Mouse (Mus musculus) urinary bladder, postnatal 14 days (tissue): ENCODE results near the gene Cavin1.
A peak's percentile ranks its signal among the peaks of the same experiment; 100 is the strongest.
"Not testable (repeated sequence)": the region's sequence is repeated elsewhere in the genome, so short reads cannot be mapped to it uniquely, and the experiment has no call there.

Experiments used
- DNase-seq: peaks from one replicate; pipeline ENCODE4 v3.0.0; 2021; ENCODE audit warnings: low spot score

The Cavin1 gene

DNA sequence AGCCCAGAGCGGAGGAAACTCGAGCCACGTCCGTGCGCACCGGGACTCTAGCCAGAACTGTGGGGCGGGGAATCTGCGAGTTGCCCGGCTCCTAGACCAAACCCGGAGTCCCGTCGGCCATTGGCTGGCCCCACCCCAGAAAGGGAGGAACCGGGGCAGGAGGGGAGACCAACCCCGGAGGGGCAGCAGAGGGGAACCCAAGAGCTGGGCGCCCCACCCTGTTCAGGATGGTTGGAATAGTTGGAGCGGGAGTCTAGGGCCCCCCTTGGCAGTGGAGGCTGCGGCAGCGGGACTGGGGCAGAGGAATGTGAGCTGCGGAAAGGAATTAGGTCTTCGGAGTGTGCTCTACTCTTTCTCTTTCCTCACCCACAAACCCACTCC lies at the start of gene Cavin1:
TSS of gene Cavin1 (minus strand) at position 331 of the 381 bp plus-strand sequence.
- peak; percentile 98 for DNase-seq

DNA sequence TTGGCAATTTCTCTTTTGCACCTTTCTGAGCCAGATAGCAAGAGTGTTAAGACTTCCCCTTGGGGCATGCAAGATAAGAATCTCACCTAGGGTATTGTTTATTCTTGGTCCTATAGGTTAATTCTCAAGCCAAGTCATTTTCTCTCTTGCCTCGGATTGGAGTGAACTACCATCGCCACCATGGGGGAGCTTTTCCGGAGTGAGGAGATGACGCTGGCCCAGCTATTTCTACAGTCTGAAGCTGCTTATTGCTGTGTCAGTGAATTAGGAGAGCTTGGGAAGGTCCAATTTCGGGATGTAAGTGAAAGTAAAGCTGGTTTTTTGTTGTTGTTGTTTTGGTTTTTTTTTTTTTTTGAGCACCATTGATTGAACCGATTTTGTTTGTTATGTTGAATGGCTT lies 41.0 kb upstream of the Cavin1 start:
- DNase-seq: no peak

DNA sequence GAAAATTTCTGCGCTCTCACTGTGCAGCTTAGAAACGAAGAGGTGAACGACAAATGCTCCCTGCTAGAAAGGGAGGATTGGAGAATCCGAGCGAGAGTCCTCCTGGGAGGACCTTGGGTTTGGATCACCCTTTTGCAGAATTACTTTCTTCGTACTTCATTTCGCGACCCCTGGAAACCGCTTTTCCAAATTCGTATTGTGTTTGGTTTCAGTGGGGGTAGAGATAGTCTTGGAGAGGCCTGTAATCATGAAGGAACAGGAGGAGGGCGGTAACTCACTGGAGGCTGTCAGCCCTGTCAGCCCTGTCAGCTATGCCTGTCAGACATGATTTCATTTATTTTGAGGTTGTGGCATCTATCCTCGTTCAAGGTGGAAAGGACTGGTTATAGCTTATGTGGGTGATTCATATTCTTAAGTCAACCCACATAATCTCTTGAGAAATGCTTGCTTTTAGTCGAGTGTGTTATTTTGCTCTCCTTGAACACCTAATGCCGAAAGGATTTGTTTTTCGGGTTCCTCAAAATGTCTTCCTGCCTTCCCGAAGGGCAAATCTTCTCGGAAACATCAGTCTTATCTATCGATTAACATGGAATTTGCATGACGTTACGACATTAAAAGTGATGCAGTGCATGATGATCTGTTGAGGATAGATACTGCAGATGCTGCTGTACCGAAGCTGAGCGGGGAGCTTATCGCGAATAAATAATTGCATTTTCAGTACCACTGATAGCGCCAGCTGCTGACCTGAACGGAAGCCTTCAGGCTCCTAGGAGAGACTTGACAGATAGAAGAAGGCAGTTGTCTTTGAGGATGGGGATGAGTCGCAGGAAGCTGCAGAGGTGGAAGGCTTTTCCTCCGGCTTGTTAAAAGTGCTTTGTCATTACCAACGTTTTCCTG lies 39.4 kb upstream of the Cavin1 start:
- no peak for DNase-seq

DNA sequence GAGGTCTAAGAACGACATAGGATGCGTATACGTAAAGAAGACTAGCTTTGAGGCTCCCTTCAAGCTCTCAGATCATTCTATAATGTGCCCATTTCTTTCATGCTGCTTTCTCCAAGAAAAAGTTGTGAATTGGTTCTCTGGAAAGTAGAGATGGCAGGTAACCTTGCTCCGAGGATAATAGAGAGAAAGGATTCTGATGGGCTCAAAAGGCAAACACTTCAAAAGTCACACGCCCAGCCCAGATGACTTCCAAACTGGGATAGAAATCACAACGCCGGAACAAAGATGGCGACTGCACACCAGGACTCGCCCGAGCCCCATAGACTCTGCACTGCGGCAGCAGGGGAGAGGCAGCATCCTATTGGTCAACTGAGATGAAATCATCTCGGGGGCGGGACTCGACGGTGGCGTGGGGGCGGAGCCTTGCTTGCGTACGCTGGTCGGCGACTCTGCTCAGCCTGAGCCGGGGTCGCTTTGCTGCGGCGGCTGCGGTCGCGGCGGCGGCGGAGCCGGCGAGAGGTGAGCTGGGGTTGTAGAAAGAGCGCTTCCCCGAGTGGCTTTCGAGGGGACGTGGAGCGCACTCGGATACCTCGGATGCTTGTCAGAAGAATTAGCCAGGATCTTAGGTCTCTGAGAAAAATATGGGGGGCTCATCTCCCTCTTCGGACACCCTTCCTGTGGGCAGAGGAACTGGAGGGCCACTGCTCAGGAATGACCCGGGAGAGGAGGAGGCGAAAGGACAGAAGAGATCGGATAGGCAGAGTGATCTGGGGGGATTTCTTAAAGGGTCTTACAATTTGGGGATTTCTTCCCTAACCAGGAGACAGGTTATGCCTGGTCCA lies 38.6 kb upstream of the Cavin1 start, which contains the start of gene Atp6v0a1:
TSS of gene Atp6v0a1 (plus strand) at position 407 of the 842 bp plus-strand sequence.
- peak; percentile 98 for DNase-seq

DNA sequence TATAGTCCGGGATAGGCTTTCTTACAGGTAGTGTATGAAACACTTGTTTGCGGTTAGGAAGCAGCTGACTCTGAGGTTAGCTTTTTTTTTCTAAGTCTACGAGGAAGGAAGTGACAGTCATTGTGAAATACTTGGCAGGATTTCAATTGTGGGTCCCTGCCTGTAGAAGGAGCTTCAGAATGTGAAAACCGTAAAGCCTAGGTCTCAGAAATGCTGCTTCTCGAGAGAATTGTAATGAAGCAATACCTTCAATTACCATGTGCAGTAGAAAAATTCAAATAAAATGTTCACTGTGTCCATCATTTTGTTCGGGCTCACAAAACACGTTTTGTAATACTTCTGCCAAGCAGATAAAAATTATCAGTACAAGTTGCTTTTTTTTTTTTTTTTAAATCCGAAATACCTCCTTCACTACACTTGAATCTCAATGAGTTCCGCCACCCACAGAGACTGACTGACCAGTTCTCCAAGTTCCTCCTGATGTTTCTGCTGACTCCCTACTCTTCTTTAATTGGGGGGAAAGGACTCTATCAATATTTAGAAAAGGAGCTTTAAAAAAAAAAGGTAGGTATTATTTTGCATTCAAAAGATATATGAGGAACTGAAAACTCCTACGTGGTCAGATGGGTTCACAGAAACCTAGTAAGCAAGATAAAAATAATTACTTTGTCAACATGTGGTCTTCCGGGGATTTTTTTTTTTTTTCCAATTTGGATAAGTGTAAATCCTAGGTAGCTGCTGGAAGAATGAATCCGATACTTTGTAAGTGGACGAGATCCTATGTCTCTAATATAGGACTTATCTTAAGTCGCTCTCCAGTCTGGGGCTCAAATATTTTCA lies 37.7 kb upstream of the Cavin1 start:
- DNase-seq: peak; percentile 43

DNA sequence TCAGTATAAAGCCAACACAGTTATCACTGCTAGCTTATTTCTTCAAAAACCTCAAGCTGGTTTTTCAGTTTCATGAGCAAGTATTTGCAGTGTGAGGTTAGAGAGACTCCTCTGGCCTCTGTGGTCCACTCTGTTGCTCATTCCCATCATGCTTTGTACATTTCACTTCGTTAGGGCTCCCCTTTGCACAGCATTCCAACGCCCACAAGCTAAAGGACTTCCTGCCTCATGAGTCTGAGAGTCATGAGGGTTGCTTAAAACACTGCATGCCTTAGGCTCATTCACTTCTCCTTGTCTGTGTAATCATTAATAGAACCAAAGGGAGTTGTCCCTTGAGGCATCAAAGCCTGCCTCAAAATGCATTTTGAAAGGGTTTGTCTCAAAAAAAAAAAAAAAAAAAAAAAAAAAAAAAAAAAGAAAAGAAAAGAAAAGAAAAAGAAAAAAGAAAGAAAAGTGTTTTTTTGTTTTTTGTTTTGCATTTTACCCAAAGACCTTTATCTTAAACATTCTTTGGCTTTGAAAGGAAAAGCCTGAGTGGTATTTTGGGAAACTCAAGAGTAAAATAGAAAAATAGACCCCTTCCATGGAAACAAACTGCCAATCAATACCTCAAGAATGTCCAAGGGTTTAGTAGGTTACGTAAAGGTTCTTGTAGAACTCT lies 32.5 kb upstream of the Cavin1 start:
- DNase-seq: peak; percentile 26

DNA sequence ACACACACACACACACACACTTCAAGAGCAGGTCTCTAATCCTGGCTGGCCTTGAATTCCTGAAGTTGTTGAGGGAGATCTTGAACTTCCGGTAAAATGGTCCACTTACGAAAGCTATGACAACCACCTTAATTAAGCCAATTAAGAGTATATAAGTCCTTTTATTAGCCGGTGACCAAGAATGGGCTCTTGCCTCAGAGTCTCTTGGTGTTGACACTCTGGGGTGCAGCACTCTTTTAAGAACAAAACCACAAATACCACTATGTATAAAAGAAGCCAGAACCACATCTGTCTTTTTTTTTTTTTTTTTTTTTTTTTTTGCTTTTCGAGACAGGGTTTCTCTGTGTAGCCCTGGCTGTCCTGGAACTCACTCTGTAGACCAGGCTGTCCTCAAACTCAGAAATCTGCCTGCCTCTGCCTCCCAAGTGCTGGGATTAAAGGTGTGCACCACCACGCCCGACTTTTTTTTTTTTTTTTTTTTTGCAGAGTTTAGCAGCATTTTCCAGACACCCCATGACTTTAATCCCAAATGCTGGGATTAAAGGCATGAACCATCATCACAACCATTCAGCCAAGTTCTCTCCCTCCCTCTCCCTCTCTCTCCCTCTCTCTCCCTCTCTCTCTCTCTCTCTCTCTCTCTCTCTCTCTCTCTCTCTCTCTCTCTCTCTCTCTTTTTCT lies 31.3 kb upstream of the Cavin1 start:
- not testable (repeated sequence) for DNase-seq

DNA sequence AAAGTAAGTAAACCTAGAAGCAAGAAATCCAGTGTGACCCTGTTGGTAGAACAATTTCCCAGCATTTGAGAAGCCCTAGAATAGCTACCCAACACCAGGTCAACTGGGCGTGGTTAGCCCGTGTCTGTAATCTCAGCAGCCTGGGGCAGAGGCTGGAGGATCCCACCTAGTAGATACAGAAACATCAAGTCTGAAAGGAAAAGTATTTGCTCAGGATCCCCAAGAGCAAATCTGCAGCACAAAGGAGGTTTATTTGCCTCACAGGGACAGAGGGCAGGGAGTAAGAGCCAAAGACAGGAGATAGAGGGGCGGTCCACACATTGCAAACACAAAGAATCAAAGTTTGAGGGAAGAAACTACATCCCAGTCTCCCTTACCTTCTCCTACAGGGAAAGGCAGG lies 28.6 kb upstream of the Cavin1 start:
- no peak for DNase-seq

DNA sequence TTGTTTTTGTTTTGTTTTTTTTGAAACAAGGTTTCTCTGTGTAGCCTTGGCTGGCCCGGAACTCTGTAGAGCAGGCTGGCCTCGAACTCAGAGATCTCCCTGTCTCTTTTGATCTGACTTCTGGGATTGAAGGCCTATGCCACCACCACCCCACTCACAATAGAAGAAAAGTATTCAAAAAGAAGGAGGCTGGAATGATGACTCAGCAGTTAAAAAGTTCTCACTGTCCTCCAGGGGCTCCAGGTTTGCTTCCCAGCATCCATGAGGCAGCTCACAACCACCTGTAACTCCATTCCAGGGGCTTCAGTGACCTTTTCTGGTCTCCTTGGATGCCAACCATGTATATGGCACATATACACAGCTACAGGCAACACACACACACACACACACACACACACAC lies 28.1 kb upstream of the Cavin1 start:
- no peak for DNase-seq

DNA sequence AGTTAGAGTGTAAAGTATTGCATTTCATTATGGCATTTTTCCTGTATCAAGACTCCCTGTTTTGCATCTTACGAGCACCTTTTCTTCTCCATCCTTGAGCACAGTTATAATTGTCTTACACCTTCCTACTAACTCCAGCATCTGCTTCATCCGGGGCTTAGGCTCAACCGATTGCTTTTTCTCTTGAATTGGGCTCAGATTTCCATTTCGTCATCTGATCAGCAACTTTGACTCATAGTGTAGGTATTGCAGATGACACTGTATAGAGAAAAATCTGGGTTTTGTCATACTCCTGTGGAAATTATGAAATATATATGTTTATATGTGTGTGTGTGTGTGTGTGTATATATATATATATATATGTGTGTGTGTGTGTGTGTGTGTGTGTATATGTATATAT lies 25.8 kb upstream of the Cavin1 start:
- no peak for DNase-seq

DNA sequence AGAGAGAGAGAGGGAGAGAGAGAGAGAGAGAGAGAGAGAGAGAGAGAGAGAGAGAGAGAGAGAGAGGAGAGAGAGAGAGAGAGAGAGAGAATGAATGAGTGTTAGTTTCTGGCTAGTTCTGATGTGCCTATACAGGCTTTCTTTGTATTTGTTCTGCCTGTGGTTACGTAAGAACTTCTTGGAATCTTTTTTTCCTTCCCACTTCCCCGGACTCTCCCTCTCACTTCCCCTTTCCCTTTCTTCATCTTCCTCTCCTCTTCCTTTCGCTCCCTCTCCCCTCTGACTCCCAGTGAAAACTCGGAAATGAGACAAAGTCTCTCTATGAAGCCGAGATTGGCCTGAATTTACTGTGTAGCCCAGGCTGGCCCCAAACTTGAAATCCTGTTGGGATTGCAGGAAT lies 24.0 kb upstream of the Cavin1 start:
- no peak for DNase-seq

DNA sequence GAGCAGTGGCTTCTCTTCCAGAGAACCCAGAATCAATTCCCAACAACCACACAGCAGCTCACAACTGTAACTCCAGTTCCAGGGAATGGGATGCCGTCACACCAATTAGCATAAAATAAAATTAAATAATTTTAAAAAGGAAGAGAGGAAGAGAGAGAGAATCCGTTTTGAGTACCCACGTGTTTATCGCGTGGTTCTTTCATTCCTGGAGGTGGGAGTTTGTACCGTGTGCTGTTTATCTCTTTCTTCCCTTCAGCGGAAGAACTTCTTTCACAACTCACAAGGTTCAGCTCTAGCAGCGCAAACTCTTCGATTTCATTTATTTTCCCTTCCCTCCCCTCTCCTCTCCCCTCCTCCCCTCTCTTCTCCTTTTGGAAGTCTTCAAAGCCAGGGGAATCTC lies 23.5 kb upstream of the Cavin1 start:
- DNase-seq: no peak

DNA sequence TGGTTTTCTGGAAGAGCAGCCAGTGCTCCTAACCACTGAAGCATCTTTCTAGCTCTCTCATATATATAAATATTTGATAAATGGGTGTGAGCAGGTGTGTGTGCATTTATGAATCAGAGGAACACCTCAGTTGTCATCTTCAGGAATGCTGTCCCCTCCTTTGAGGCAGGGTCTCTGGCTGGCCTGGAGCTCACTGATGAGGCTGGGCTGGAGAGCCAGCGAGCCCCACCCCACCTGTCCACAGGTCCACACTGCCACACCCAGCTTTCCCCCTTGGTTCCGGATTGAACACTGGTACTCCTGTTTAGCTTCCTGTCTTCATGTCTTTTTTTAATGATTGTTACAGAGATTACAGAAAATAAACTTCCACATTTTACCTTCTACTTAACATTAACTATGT lies 22.8 kb upstream of the Cavin1 start:
- no peak for DNase-seq

DNA sequence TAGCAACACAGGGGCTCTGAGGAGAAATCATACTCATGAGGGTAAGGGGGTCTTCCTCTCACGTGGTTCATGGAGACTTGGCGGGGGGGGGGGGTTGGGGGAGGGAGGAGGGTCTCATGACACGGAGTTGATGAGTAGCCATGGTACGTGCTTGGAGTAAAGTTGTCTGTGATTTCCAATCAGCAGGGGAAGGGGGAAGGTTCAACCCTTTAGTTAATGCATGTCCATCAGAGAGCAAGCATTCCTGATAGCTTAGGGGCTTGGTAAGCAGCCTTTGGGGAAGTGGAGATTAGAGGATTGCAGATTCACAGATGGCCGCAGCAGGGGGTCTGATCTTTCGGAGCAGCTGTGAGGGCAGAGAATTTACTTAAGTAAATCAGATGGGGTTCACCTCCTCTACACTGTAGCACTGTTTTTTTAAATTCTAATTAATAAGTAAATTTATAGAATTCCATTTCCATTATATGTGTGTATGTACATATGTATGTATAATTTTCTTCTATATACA lies 20.4 kb upstream of the Cavin1 start:
- no peak for DNase-seq

DNA sequence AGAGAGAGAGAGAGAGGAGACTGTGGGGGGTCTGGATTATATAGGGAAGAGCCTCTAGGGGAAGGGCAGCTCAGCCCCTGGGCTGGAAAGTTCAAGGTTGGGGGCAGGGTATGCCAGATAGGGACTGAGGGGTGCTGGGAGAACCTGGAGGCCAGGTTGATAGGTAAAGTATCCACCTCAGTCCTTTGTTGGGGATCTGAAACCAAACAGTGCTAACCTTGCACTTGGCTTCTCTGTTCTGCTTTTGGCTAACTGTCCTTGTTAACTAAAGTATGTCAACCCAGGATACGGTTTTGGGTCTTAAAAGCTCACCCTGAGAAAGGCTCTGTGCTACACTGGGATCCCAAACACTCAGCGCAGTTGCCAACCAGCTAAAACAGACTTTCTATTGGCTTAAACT lies 19.0 kb upstream of the Cavin1 start:
- no peak for DNase-seq

DNA sequence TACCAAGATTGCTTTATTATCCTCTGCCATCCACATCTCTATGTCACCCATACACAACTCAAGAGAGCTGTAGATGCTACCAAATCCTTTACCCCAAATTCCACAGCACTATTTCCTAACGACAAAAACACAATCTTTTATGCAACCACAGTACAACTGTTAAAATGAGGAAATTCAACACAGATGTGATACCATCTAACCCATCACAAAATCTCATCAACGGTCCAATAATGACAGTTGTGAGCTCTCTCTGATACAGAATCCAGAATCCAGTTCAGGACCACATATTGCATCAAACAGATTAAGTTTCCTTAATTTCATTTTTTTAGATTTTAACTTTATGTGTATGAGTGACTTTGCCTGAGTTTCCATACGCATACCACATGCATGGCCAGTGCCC lies 18.0 kb upstream of the Cavin1 start:
- no peak for DNase-seq

DNA sequence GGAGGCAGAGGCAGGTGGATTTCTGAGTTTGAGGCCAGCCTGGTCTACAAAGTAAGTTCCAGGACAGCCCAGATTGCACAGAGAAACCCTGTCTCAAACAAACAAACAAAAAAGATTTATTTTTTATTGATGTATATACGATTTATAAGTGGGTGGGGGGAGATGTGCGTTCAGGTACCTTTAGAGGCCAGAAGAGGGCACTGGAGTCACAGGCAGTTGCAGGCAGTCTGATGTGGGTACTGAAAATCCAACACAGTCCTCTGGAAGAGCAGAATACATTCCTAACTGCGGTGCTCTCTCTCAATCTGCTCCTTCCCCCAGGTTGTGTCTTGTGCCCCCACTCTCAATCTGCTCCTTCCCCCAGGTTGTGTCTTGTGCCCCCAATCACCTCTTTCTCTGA lies 14.9 kb upstream of the Cavin1 start:
- DNase-seq: no peak

DNA sequence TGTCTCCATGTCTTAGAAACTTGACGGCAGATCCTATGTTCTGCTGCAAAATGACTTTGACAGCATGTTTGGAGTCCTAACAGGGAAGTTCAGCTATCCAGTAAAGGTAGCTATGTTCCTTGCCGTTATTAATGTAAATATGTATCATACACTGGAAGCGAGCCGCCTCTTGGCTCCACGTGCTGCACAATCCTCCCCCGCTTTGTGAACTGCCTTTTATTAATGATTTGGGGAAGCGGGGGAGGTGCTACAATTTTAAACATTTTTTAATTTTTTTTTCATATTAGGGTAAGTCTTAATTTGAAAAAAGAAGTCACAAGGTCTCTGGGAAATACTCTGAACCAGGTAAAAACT lies 13.1 kb upstream of the Cavin1 start:
- DNase-seq: no peak

DNA sequence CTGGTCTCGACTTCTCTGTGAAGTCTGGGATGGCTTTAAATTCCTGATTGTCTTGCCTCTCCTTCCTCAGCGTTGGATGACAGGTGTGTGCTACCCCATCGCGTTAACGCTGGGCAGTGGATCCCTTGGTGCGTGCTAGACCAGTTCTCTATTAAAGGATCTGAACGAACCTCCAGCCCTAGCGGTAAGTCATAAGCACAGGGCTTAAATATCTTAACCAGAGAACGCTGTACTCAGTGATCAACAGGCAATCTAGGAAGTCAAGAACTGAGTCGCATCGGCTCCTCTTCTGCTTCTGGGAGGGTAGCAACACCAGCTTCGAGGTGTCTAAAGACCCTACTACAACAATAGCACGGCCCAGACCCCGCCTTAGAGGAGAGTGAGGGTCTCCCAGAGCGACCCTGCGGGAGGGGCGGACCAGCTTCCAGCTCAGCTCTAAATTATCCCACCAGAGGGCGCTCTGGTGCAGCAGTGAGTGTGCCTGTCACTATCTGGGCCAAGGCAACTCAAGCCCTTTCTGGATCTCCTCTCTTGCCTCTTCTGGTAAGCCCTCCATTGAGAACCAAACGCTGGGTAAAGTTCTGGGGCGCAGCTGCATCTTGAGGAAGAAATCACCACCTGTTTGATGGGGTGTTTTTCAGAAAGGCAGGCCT lies 12.6 kb upstream of the Cavin1 start:
- DNase-seq: peak; percentile 88

DNA sequence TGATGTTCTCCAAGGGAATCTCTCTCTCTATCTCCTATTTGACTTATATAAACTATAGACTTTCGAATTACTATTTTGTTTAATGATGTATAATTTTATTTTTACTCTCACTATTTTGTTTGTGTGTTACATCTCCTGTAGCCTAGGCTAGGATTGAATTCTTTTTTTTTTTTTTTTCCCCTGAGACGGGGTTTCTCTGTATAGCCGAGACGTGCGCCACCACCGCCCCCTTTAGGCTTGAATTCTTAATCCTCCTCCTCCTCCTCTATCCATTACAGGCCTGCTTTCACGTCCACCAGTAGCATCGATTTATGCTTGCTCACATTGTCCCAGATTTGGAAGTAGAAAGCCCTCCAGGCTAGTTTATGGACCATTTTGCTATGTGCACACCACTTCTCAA lies 11.4 kb upstream of the Cavin1 start:
- no peak for DNase-seq
